In the genomic region with DNA sequence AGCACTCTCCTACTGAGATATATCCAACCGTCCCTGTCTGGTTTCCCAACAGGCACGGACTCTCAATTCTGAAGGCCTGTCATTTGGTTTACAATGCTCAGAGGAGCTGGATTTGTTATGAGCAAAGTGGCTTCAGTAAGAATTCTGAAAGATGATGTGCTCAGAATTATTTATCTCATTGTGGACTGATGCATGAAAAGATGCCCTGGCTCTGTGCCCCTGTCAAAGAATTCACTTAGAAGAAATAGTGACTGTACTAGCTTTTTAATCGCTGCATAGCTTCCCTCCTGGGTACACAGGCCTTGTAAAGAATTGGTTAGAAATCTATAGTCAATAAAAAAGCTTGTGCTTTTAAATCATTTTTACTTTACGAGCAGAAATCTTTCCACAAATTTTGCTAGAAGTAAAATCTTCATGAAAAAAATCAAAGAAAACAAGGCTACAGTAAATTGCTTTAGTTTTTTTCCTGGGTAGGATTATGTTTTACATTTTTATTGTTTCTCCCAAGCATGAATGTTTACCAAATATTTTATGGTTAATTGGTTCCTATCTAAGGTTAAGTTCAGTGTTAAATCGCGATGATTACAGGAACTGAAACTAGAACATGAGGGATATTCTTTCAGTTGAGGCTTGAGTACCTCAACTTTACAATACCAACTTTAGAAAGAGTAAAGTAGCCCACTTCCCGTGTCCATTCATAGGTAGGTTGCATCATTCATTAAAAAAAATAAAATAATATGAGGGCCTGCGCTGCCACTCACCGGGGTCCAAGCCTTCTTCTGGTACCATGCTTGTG, we compare ENCODE assay signal across 21 mouse cellular contexts.
DNase-seq lines count a peak whose midpoint lies in the region; ATAC-seq lines count a peak whose summit lies in the region.
"Had no signal": no experiment of that assay in that cellular context is flagged by ENCODE, and none has a peak within 500 bp of the region (broad histone marks: within the 10 kb centered on the region; RNA-seq: fewer than 3 reads in every experiment).

No protein-coding gene starts in this region.

- H3K4me1 ChIP-seq in neural tube, embryonic 13.5 days (replicated peaks) = peaks cover 30% of the 10 kb centered on the region
- peaks cover 8% of the 10 kb centered on the region; the same call in 1 of the 2 replicates for H3K4me1 ChIP-seq in midbrain, embryonic 15.5 days
- H3K4me1 ChIP-seq: embryonic facial prominence, embryonic 12.5 days; heart, embryonic 12.5 days; intestine, embryonic 15.5 days; limb, embryonic 13.5 days; neural tube, embryonic 12.5 days had no signal

- no peaks in the 10 kb centered on the region for H3K9me3 ChIP-seq in neural tube, embryonic 13.5 days
- H3K9me3 ChIP-seq in midbrain, embryonic 15.5 days = no peaks in the 10 kb centered on the region
- H3K9me3 ChIP-seq: embryonic facial prominence, embryonic 12.5 days; heart, embryonic 12.5 days; intestine, embryonic 15.5 days; limb, embryonic 13.5 days; neural tube, embryonic 12.5 days had no signal

- peak; percentile 17 to 30 for DNase-seq in cerebellum, postnatal 14 days
- no peak for DNase-seq in cerebellum, postnatal 25 days
- no peak for DNase-seq in neural tube, embryonic 10.5 days (ENCODE audit: extremely low spot score, low spot score)
- peak; percentile 5 for DNase-seq in splenic B cell, adult 2 months (ENCODE audit: low read depth, low spot score)
- no peak for DNase-seq in gastrocnemius, postnatal 14 days
- no peak for DNase-seq in heart, postnatal 36 days
- DNase-seq: adrenal gland, postnatal 36 days; cerebellum, adult 8-10 months; gastrocnemius, adult 2 months; heart, adult 11 months; kidney, postnatal 36 days; right cerebral cortex, postnatal 25 days; thymus, adult 2 months had no signal

- H3K4me2 ChIP-seq in neural tube, embryonic 13.5 days = no peak overlapping the region
- no peak overlapping the region for H3K4me2 ChIP-seq in midbrain, embryonic 15.5 days
- H3K4me2 ChIP-seq: embryonic facial prominence, embryonic 12.5 days; heart, embryonic 12.5 days; intestine, embryonic 15.5 days; limb, embryonic 13.5 days; neural tube, embryonic 12.5 days had no signal

- H3K9ac ChIP-seq in neural tube, embryonic 13.5 days = no peak overlapping the region
- H3K9ac ChIP-seq in midbrain, embryonic 15.5 days = no peak overlapping the region
- H3K9ac ChIP-seq: embryonic facial prominence, embryonic 12.5 days; heart, embryonic 12.5 days; intestine, embryonic 15.5 days; limb, embryonic 13.5 days; liver, embryonic 14.5 days; neural tube, embryonic 12.5 days had no signal

- WGBS in neural tube, embryonic 13.5 days = 70% methylated on average over 9 of the region's 9 CpGs
- 69% methylated on average over 9 of the region's 9 CpGs for WGBS in midbrain, embryonic 15.5 days

- H3K36me3 ChIP-seq in neural tube, embryonic 13.5 days = no peaks in the 10 kb centered on the region
- H3K36me3 ChIP-seq in midbrain, embryonic 15.5 days (replicated peaks) = no peaks in the 10 kb centered on the region
- 0 out of 2 replicates have a peak, but pooled peaks cover 1% of the 10 kb centered on the region for H3K36me3 ChIP-seq in splenic B cell, adult 2 months (ENCODE audit: control insufficient read depth, insufficient read depth, low read length, poor library complexity, severe bottlenecking)
- H3K36me3 ChIP-seq: embryonic facial prominence, embryonic 12.5 days; heart, embryonic 12.5 days; intestine, embryonic 15.5 days; limb, embryonic 13.5 days; neural tube, embryonic 12.5 days had no signal

- peak overlapping the region; percentile 69 for H3K27ac ChIP-seq in neural tube, embryonic 13.5 days (replicated peaks)
- peak overlapping the region; percentile 34; the same call in 1 of the 2 replicates for H3K27ac ChIP-seq in midbrain, embryonic 15.5 days
- H3K27ac ChIP-seq: embryonic facial prominence, embryonic 12.5 days; gastrocnemius, adult 2 months; intestine, embryonic 15.5 days; limb, embryonic 13.5 days; liver, embryonic 14.5 days; neural tube, embryonic 12.5 days had no signal

- no peak for ATAC-seq in neural tube, embryonic 13.5 days (ENCODE audit: low read depth)
- ATAC-seq in midbrain, embryonic 15.5 days (replicated peaks) = no peak
- ATAC-seq: intestine, embryonic 15.5 days had no signal

- no peaks in the 10 kb centered on the region for H3K27me3 ChIP-seq in neural tube, embryonic 13.5 days
- no peaks in the 10 kb centered on the region for H3K27me3 ChIP-seq in midbrain, embryonic 15.5 days (replicated peaks)
- no peaks in the 10 kb centered on the region for H3K27me3 ChIP-seq in splenic B cell, adult 2 months (ENCODE audit: control insufficient read depth, insufficient read depth, low read length, poor library complexity, severe bottlenecking)
- H3K27me3 ChIP-seq: embryonic facial prominence, embryonic 12.5 days; heart, embryonic 12.5 days; intestine, embryonic 15.5 days; limb, embryonic 13.5 days; neural tube, embryonic 12.5 days had no signal

- intact Hi-C loops in gastrocnemius, postnatal 14 days (cut with DNase I; ENCODE audit: low total_unique reads) = no loop called here
- intact Hi-C loops in heart, postnatal 36 days (cut with DNase I) = no loop called here

- no peak overlapping the region for H3K4me3 ChIP-seq in neural tube, embryonic 13.5 days
- H3K4me3 ChIP-seq in midbrain, embryonic 15.5 days = no peak overlapping the region
- H3K4me3 ChIP-seq: embryonic facial prominence, embryonic 12.5 days; gastrocnemius, adult 2 months; heart, embryonic 12.5 days; intestine, embryonic 15.5 days; limb, embryonic 13.5 days; neural tube, embryonic 12.5 days had no signal

Comparison
In these comparisons a context has a peak if more than half of its experiments do, and no peak if none do; other contexts are left out.
1. DNase-seq: peak in cerebellum, postnatal 14 days (2 of 2) and splenic B cell, adult 2 months (single experiment); none in cerebellum, postnatal 25 days (0 of 2), neural tube, embryonic 10.5 days (single experiment), gastrocnemius, postnatal 14 days (single experiment) and heart, postnatal 36 days (0 of 2).